Mouse (Mus musculus): ENCODE measurements around the gene Fastkd5. TPM values are rescaled to one million over a fixed set of nuclear protein-coding genes. Genes with fewer than 3 reads are reported as not detected.
"Not testable (repeated sequence)": the region's sequence is repeated elsewhere in the genome, so short reads cannot be mapped to it uniquely, and the experiment has no call there.

Fastkd5 gene
- polyA plus RNA-seq, 2 experiments from 2014 or later: 12.0 to 12.5 TPM

DNA sequence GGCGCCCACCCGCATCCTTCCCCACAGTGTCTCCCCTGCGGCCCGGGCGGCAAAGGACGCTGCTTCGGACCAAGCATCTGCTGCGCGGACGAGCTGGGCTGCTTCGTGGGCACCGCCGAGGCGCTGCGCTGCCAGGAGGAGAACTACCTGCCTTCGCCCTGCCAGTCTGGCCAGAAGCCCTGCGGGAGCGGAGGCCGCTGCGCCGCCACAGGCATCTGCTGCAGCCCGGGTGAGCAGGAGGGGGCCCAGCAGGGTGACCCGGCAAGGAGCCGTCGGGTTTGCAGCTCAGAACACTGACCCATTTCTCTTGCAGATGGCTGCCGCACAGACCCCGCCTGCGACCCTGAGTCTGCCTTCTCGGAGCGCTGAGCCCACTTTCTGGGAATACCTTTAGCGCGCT is 53.3 kb downstream of the Fastkd5 start:
- ATAC-seq: not testable (repeated sequence)

DNA sequence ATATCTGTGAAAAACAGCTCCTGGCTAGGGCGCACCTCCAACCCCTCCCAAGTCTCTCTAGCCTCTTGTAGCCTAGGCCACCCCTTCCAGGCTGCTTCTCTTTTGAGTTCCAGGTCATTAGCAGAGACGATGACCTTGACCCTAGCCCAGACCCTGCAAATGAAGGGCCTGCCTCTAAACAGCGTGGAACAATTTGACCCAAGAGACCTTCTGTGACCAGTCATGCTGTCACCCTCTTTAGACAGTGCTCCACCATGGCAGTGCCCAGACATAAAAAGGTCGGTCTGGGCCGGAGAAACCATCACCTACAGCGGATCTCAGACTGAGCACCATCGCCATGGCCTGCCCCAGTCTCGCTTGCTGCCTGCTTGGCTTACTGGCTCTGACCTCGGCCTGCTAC is 54.0 kb downstream of the Fastkd5 start, which contains the start of gene Oxt:
TSS of gene Oxt (plus strand) at position 301 of the 400 bp plus-strand sequence.
- no peak for ATAC-seq

GRCm38 (mm10) chr2:130574960-130575359 is 54.9 kb downstream of the Fastkd5 start:
- no peak for ATAC-seq

- ATAC-seq: no peak
These were observed 59.9 kb downstream of the Fastkd5 start for GRCm38 (mm10) chr2:130569926-130570325.

- ATAC-seq: no peak
These were observed 60.9 kb downstream of the Fastkd5 start for GRCm38 (mm10) chr2:130568921-130569320.

DNA sequence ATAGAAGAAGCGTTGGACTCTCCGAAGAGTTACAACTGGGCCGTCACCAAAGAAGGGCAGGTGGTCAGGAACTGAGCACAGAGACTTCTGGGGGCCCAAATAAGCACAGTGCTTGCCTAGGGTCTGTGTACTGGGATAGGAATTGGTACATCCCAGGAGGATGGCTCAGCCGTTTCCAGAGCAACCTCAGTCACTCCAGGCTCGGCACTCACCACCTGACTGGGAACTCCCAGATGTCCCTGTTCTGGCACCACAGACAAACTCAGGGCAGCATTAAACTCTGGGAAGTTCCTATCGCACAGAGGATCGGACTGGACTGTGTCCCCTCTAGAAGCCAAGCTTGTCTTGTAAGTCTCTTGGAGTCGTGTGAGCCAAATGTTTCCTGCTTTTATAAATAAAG is 64.8 kb downstream of the Fastkd5 start:
- no peak for ATAC-seq

- no peak for ATAC-seq
These were observed 65.8 kb downstream of the Fastkd5 start for GRCm38 (mm10) chr2:130564063-130564462.

Other genes with a start within 250 kb of the Fastkd5 start
- under 1 TPM in 1 of 2 experiments, not detected in 1; 0.48 TPM for gene Cpxm1, start 232.5 kb downstream of the Fastkd5 start, polyA plus RNA-seq (2017; shearing (Covaris generic))
- not detected for gene Gm28372, start 224.8 kb downstream of the Fastkd5 start, polyA plus RNA-seq (2017; shearing (Covaris generic))
- not detected for gene 1700020A23Rik, start 224.8 kb downstream of the Fastkd5 start, polyA plus RNA-seq (2017; shearing (Covaris generic))
- not detected for gene Tmem239, start 223.5 kb downstream of the Fastkd5 start, polyA plus RNA-seq (2017; shearing (Covaris generic))
- 100 to 1,000 TPM; 243 to 271 TPM for gene Vps16, start 205.7 kb downstream of the Fastkd5 start, polyA plus RNA-seq (2017; shearing (Covaris generic))
- 10 to 100 TPM; 10.1 to 17.8 TPM for gene Pced1a, start 205.3 kb downstream of the Fastkd5 start, polyA plus RNA-seq (2017; shearing (Covaris generic))
- 10 to 100 TPM; 62.5 to 63.1 TPM for gene Ptpra, start 179.7 kb downstream of the Fastkd5 start, polyA plus RNA-seq (2017; shearing (Covaris generic))
- gene Mrps26, start 66.3 kb downstream of the Fastkd5 start, polyA plus RNA-seq (2017; shearing (Covaris generic)): 10 to 100 TPM; 22.9 to 28.7 TPM
- not detected for gene Oxt, start 53.9 kb downstream of the Fastkd5 start, polyA plus RNA-seq (2017; shearing (Covaris generic))
- not detected for gene Avp, start 47.5 kb downstream of the Fastkd5 start, polyA plus RNA-seq (2017; shearing (Covaris generic))
- 10 to 100 TPM in 1 of 2 experiments, 1 to 10 TPM in 1; 8.4 to 14.8 TPM for gene Ubox5, start within 50 bp of the Fastkd5 start, polyA plus RNA-seq (2017; shearing (Covaris generic))
- gene Lzts3, start 12.8 kb upstream of the Fastkd5 start, polyA plus RNA-seq (2017; shearing (Covaris generic)): under 1 TPM; 0.15 to 0.35 TPM
- gene Ddrgk1, start 34.6 kb upstream of the Fastkd5 start, polyA plus RNA-seq (2017; shearing (Covaris generic)): 100 to 1,000 TPM; 121 to 145 TPM
- gene Itpa, start 37.6 kb upstream of the Fastkd5 start, polyA plus RNA-seq (2017; shearing (Covaris generic)): 10 to 100 TPM; 43.6 to 49.7 TPM
- gene Slc4a11, start 67.5 kb upstream of the Fastkd5 start, polyA plus RNA-seq (2017; shearing (Covaris generic)): under 1 TPM in 1 of 2 experiments, not detected in 1; 0.41 TPM